Mouse (Mus musculus): ENCODE results near the gene Ppif. TPM values are rescaled to one million over a fixed set of nuclear protein-coding genes. Genes with fewer than 3 reads are reported as not detected.
A peak's percentile ranks its signal among the peaks of the same experiment; 100 is the strongest.

The Ppif gene
- total and polyA plus RNA-seq, 2 experiments from 2014 or later: 46.1 to 55.3 TPM

DNA sequence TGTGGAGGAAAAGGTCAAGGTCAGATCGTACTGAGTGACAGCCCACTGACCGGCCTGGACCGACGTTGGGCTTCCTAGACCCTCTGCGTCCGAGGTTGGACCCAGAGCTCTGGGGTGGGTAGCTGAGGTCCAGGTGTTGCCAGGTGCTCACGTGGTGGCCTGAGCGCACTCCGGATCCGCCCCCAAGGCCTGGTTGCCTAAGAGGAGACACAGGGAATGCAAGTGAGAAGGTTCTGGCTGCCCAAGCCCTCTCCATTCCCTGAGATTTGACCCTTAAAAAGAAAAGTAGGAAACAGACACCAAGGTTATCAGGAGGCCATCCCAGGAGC is 579 bp downstream of the Ppif start:
- ATAC-seq: peak; percentile 25; the same call in 1 of the 2 replicates

DNA sequence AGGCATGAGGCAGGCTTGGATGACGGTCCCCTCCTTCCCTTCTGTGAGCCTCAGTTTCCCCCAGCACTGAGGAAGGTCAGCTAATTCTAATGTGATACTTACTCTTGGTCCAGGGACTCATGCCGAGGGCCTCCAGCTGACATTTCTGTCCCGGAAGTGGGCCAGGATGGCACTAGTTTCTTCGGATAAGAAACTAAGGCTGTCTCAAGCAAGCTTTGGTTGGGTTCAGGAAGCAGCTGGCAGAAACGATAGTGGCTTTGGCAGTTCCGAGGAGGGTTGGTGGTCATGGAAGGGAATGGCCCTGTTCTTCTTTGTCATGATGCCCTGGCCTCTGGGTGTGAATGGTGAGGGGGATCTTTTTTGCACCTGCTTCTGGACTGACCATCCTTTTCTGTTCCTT is 1.1 kb downstream of the Ppif start:
- Histone ChIP-seq H3K9ac (replicated peaks; ENCODE audit: low read length) (peak overlapping the region; percentile 78), H3K9me3 (ENCODE audit: low read length) (no peaks in the 10 kb centered on the region), H3K27me3 (ENCODE audit: insufficient read depth, low read length) (no peaks in the 10 kb centered on the region), H3K36me3 (ENCODE audit: insufficient read depth, low read length) (peaks cover 15% of the 10 kb centered on the region), H3K4me2 (ENCODE audit: low read depth, low read length) (peak overlapping the region; percentile 98), H3K4me3 (ENCODE audit: low read length) (peak overlapping the region; percentile 81), H3K4me1 (ENCODE audit: insufficient read depth, low read length) (peaks cover 13% of the 10 kb centered on the region), H3K27ac (no peak overlapping the region)
- WGBS: 61% methylated on average over 6 of the region's 6 CpGs
- ATAC-seq: no peak
- TF ChIP-seq CTCF (IDR thresholded peaks at IDR 0.05; ENCODE audit: low read depth): no peak
- no peak for DNase-seq (ENCODE audit: low spot score)

More for the DNA sequence above, 579 bp downstream of the Ppif start:
- TF ChIP-seq CTCF (IDR thresholded peaks at IDR 0.05; ENCODE audit: low read depth): no peak
- DNase-seq (ENCODE audit: low spot score): no peak
- Histone ChIP-seq H3K36me3 (ENCODE audit: insufficient read depth, low read length) (peaks cover 13% of the 10 kb centered on the region), H3K9ac (replicated peaks; ENCODE audit: low read length) (peak overlapping the region; percentile 78), H3K4me1 (ENCODE audit: insufficient read depth, low read length) (peaks cover 13% of the 10 kb centered on the region), H3K4me2 (ENCODE audit: low read depth, low read length) (peak overlapping the region; percentile 98), H3K27ac (peak overlapping the region; percentile 65; the same call in 1 of the 2 replicates), H3K9me3 (ENCODE audit: low read length) (no peaks in the 10 kb centered on the region), H3K4me3 (ENCODE audit: low read length) (peak overlapping the region; percentile 81), H3K27me3 (ENCODE audit: insufficient read depth, low read length) (no peaks in the 10 kb centered on the region)
- 0% methylated on average over 10 of the region's 10 CpGs for WGBS

DNA sequence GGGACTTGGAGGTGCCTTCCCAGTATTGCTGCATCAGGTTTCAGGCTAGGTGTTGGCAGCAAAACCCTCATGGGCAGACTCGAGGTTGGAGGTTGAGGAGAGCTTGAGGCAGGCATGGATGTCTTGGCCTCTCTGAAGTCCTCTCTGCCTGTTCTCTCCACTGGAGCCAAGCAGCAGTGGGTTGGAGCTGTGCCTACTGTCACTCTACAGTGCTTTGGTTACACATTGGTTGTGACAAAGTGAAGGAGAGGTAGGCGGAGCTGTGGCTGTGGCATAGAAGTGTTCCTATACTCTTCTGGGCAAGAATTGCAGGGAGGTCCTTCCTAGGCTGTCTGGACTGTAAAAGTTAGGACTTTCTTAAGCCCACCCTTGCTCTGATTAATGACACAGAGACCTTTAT is 2.4 kb downstream of the Ppif start:
- H3K9me3 ChIP-seq (ENCODE audit: low read length): no peaks in the 10 kb centered on the region
- H3K9ac ChIP-seq (replicated peaks; ENCODE audit: low read length): no peak overlapping the region
- H3K27ac ChIP-seq: no peak overlapping the region
- H3K36me3 ChIP-seq (ENCODE audit: insufficient read depth, low read length): peaks cover 15% of the 10 kb centered on the region
- no peak overlapping the region for H3K4me3 ChIP-seq (ENCODE audit: low read length)
- no peak for TF ChIP-seq CTCF (IDR thresholded peaks at IDR 0.05; ENCODE audit: low read depth)
- ATAC-seq: no peak
- no peak overlapping the region for H3K4me2 ChIP-seq (ENCODE audit: low read depth, low read length)
- DNase-seq (ENCODE audit: low spot score): no peak
- WGBS: 77% methylated on average over 2 of the region's 2 CpGs
- no peaks in the 10 kb centered on the region for H3K27me3 ChIP-seq (ENCODE audit: insufficient read depth, low read length)
- peaks cover 13% of the 10 kb centered on the region for H3K4me1 ChIP-seq (ENCODE audit: insufficient read depth, low read length)

DNA sequence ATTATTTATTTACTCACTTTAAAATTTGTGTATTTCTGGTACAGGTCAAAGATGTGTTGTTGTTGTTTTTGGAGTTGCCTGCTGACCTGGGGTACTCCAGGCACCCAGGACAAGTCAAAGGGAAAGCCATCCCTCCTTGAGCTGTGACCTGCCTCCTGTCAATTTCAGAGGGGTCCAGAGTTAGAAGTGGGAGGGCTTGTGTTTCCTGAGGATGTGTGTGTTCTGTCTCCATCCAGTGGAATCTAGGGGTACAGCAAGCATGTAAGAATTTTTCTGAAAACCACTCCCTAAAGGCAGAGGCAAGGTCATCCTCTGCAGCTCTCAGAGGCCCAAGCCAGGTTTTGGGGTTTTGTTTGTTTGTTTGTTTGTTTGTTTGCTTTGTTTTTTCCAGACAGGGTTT is 8.0 kb downstream of the Ppif start:
- Histone ChIP-seq H3K36me3 (ENCODE audit: insufficient read depth, low read length) (peaks cover 15% of the 10 kb centered on the region), H3K27ac (no peak overlapping the region), H3K27me3 (ENCODE audit: insufficient read depth, low read length) (no peaks in the 10 kb centered on the region), H3K9ac (replicated peaks; ENCODE audit: low read length) (no peak overlapping the region), H3K4me3 (ENCODE audit: low read length) (no peak overlapping the region), H3K4me1 (ENCODE audit: insufficient read depth, low read length) (no peaks in the 10 kb centered on the region), H3K4me2 (ENCODE audit: low read depth, low read length) (no peak overlapping the region), H3K9me3 (ENCODE audit: low read length) (no peaks in the 10 kb centered on the region)
- peak; percentile 80 for DNase-seq (ENCODE audit: low spot score)
- TF ChIP-seq CTCF (IDR thresholded peaks at IDR 0.05; ENCODE audit: low read depth): peak; percentile 90
- ATAC-seq: peak; percentile 66

DNA sequence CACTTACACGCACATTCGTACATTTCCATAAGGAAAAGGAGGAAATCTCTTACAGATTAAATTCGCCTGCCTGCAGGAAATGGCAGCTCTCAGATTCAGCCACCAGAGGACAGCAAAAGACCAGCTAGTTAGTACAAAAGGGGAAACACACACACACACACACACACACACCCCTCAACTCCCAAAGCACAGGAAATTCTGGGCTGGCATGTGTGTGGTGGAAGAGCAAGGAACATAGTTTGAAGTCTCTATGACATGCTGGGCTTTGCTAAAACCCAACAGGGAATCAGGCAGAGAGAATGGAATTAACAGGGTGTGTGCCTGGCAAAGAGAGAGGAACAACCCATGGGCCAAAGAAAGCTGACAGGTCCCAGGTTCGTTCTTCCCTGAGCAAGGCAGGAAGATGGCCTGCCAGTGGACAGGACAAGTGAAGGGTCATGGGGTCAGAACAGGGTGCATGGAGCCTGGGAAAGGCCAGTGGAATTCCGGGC is 13.8 kb downstream of the Ppif start:
- Histone ChIP-seq H3K36me3 (ENCODE audit: insufficient read depth, low read length) (no peaks in the 10 kb centered on the region), H3K4me2 (ENCODE audit: low read depth, low read length) (no peak overlapping the region), H3K9me3 (ENCODE audit: low read length) (no peaks in the 10 kb centered on the region), H3K4me3 (ENCODE audit: low read length) (no peak overlapping the region), H3K4me1 (ENCODE audit: insufficient read depth, low read length) (no peaks in the 10 kb centered on the region), H3K27me3 (ENCODE audit: insufficient read depth, low read length) (no peaks in the 10 kb centered on the region), H3K9ac (replicated peaks; ENCODE audit: low read length) (no peak overlapping the region), H3K27ac (no peak overlapping the region)
- DNase-seq (ENCODE audit: low spot score) (peak; percentile 87), ATAC-seq (peak; percentile 46)
- 62% methylated on average over 5 of the region's 5 CpGs for WGBS
- TF ChIP-seq CTCF (IDR thresholded peaks at IDR 0.05; ENCODE audit: low read depth): peak; percentile 98

DNA sequence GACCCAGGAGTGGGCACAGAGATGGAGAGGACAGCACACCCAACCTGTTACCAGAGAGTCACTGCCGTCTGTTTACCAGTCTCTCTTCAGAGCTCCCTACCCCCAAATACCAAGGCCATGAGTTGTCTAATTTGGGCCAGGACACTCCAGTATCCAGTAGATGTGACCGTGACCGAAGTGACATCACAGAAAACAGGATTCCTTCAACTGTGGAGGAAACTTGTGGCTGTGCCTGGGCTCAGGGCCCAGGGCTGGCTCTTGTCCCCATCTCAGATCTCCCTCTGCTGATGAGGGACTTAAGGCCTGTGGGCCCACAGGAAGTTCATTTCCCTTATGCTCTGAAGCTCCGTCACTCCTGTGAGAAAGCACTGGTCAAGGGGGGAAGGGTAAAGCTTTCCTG is 14.5 kb downstream of the Ppif start:
- WGBS: 55% methylated on average over 4 of the region's 4 CpGs
- TF ChIP-seq CTCF (IDR thresholded peaks at IDR 0.05; ENCODE audit: low read depth): no peak
- H3K27ac ChIP-seq: no peak overlapping the region
- no peaks in the 10 kb centered on the region for H3K27me3 ChIP-seq (ENCODE audit: insufficient read depth, low read length)
- peak; percentile 64; the same call in 1 of the 2 replicates for ATAC-seq
- H3K9me3 ChIP-seq (ENCODE audit: low read length): no peaks in the 10 kb centered on the region
- no peaks in the 10 kb centered on the region for H3K4me1 ChIP-seq (ENCODE audit: insufficient read depth, low read length)
- H3K4me3 ChIP-seq (ENCODE audit: low read length): no peak overlapping the region
- H3K4me2 ChIP-seq (ENCODE audit: low read depth, low read length): no peak overlapping the region
- no peaks in the 10 kb centered on the region for H3K36me3 ChIP-seq (ENCODE audit: insufficient read depth, low read length)
- H3K9ac ChIP-seq (replicated peaks; ENCODE audit: low read length): no peak overlapping the region
- peak; percentile 37 for DNase-seq (ENCODE audit: low spot score)

DNA sequence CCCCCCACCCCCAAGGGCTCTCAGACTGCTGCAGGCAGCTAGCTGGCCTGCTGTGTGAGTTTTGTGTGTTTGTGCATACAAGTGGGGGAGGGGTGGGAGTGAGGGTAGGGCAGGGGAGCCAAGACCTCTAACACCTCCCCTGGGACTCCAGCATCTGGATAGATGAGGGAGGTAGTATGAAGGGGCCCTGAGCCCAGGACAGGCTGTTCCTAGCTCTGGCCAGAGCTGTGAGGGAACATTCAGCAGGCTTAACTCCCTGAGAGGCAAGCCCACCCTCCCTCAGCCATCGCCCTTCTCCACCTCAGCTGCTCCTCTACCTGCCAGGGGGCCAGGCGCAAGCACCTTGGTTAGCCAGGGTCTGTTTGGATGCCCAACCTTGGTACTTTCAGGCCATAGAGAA is 15.0 kb downstream of the Ppif start:
- H3K9me3 ChIP-seq (ENCODE audit: low read length): no peaks in the 10 kb centered on the region
- H3K9ac ChIP-seq (replicated peaks; ENCODE audit: low read length): no peak overlapping the region
- H3K4me3 ChIP-seq (ENCODE audit: low read length): no peak overlapping the region
- H3K27ac ChIP-seq: no peak overlapping the region
- no peak for TF ChIP-seq CTCF (IDR thresholded peaks at IDR 0.05; ENCODE audit: low read depth)
- ATAC-seq: no peak
- H3K36me3 ChIP-seq (ENCODE audit: insufficient read depth, low read length): no peaks in the 10 kb centered on the region
- H3K4me1 ChIP-seq (ENCODE audit: insufficient read depth, low read length): no peaks in the 10 kb centered on the region
- no peak overlapping the region for H3K4me2 ChIP-seq (ENCODE audit: low read depth, low read length)
- DNase-seq (ENCODE audit: low spot score): no peak
- 86% methylated on average over 2 of the region's 2 CpGs for WGBS
- no peaks in the 10 kb centered on the region for H3K27me3 ChIP-seq (ENCODE audit: insufficient read depth, low read length)

All from hindbrain, postnatal 0 days (tissue).